Mouse (Mus musculus) lung, embryonic 14.5 days (tissue): ENCODE measurements around the gene Nptxr. TPM values are rescaled to one million over a fixed set of nuclear protein-coding genes. Genes with fewer than 3 reads are reported as not detected.

ENCODE experiments used
- ATAC-seq: fragments of 200-750 bp; cut with Nextera tagmentation; 2 replicates; pipeline ENCODE4 v1.8.0; 2017; ENCODE audit warnings: mild to moderate bottlenecking, moderate TSS enrichment, moderate library complexity; ENCODE audit not compliant: insufficient read depth
- DNase-seq: peaks from one replicate; pipeline ENCODE4 v3.0.0-alpha.2; 2015
- H3K27ac ChIP-seq: fragments of 300-500 bp; sonication (generic); 2 replicates; pipeline ENCODE4 v1.5.1; 2014; ENCODE audit warnings: low read depth, mild to moderate bottlenecking, moderate library complexity
- H3K27me3 ChIP-seq: fragments of 300-500 bp; sonication (generic); 2 replicates; pipeline ENCODE4 v1.6.1; 2014; ENCODE audit warnings: low read length, control low read depth; ENCODE audit not compliant: insufficient read depth
- H3K36me3 ChIP-seq: fragments of 300-500 bp; sonication (generic); 2 replicates; pipeline ENCODE4 v1.6.1; 2014; ENCODE audit warnings: control low read depth; ENCODE audit not compliant: insufficient read depth
- H3K4me1 ChIP-seq: fragments of 300-500 bp; sonication (generic); 2 replicates; pipeline ENCODE4 v1.6.1; 2014; ENCODE audit warnings: antibody characterized with exemption, control low read depth; ENCODE audit not compliant: insufficient read depth
- H3K4me2 ChIP-seq: fragments of 300-500 bp; sonication (generic); 2 replicates; pipeline ENCODE4 v1.6.1; 2014; ENCODE audit warnings: mild to moderate bottlenecking
- H3K4me3 ChIP-seq: fragments of 300-500 bp; sonication (generic); 2 replicates; pipeline ENCODE4 v1.5.1; 2014; ENCODE audit warnings: low read depth, low read length
- H3K9ac ChIP-seq: fragments of 300-500 bp; sonication (generic); 2 replicates; pipeline ENCODE4 v1.6.1; 2014
- H3K9me3 ChIP-seq: fragments of 300-500 bp; sonication (generic); 2 replicates; pipeline ENCODE4 v1.6.1; 2016; ENCODE audit warnings: low read depth, low read length, control low read depth
- CTCF ChIP-seq: IDR thresholded peaks from 2 replicates; pipeline ENCODE4 v1.5.1; 2016; ENCODE audit warnings: antibody characterized with exemption, low read depth
- WGBS: fragments of 180-500 bp; shearing (Covaris S2); extraction: QIAGEN DNeasy Blood & Tissue Kit; methylation state at CpG from one replicate; pipeline ENCODE4 v1.1.7; 2014; 5-methylcytosine and 5-hydroxymethylcytosine counted together
- polyA plus RNA-seq: library from polyadenylated mRNA; unstranded; fragments of >200 nt; fragmentation: Nextera tagmentation; extraction: Ambion mirVana; gene quantifications from 2 replicates; pipeline ENCODE4 v1.2.1, GENCODE M21; 2014

The Nptxr gene
- polyA plus RNA-seq, 1 experiment from 2014 or later = 2.0 TPM

- no peak overlapping the region for H3K27ac ChIP-seq
- no peak overlapping the region for H3K4me2 ChIP-seq
- 84% methylated on average over 11 of the region's 11 CpGs for WGBS
- no peaks in the 10 kb centered on the region for H3K4me1 ChIP-seq
- DNase-seq = no peak
- H3K9ac ChIP-seq = no peak overlapping the region
- no peak overlapping the region for H3K4me3 ChIP-seq
- TF ChIP-seq CTCF = no peak
- no peaks in the 10 kb centered on the region for H3K9me3 ChIP-seq
- H3K36me3 ChIP-seq = peaks cover 71% of the 10 kb centered on the region
- ATAC-seq = no peak
- H3K27me3 ChIP-seq = no peaks in the 10 kb centered on the region
Observed at GRCm38 (mm10) chr15:79827778-79828210, 23.2 kb upstream of the Nptxr start.

- Histone ChIP-seq H3K27me3 (no peaks in the 10 kb centered on the region), H3K9ac (no peak overlapping the region), H3K9me3 (no peaks in the 10 kb centered on the region), H3K4me3 (no peak overlapping the region), H3K4me2 (no peak overlapping the region), H3K36me3 (peaks cover 70% of the 10 kb centered on the region), H3K4me1 (no peaks in the 10 kb centered on the region), H3K27ac (no peak overlapping the region)
- 86% methylated on average over 14 of the region's 14 CpGs for WGBS
- ATAC-seq (no peak), DNase-seq (no peak)
- no peak for TF ChIP-seq CTCF
Observed at GRCm38 (mm10) chr15:79827061-79827777, 22.7 kb upstream of the Nptxr start.

- Histone ChIP-seq H3K4me2 (no peak overlapping the region), H3K9ac (no peak overlapping the region), H3K9me3 (no peaks in the 10 kb centered on the region), H3K36me3 (peaks cover 62% of the 10 kb centered on the region), H3K27me3 (no peaks in the 10 kb centered on the region), H3K4me3 (no peak overlapping the region), H3K27ac (no peak overlapping the region), H3K4me1 (no peaks in the 10 kb centered on the region)
- DNase-seq = no peak
- TF ChIP-seq CTCF = no peak
- 78% methylated on average over 9 of the region's 9 CpGs for WGBS
- ATAC-seq = no peak
Observed at GRCm38 (mm10) chr15:79826221-79826935, 21.8 kb upstream of the Nptxr start.

- Histone ChIP-seq H3K4me2 (no peak overlapping the region), H3K27ac (no peak overlapping the region), H3K4me1 (no peaks in the 10 kb centered on the region), H3K27me3 (no peaks in the 10 kb centered on the region), H3K36me3 (peaks cover 60% of the 10 kb centered on the region), H3K4me3 (no peak overlapping the region), H3K9ac (no peak overlapping the region), H3K9me3 (no peaks in the 10 kb centered on the region)
- ATAC-seq (no peak), DNase-seq (peak; percentile 56)
- 59% methylated on average over 14 of the region's 14 CpGs for WGBS
- TF ChIP-seq CTCF = peak; percentile 70
Observed at GRCm38 (mm10) chr15:79825146-79825825, 20.7 kb upstream of the Nptxr start.

GRCm38 (mm10) chr15:79823588-79824280, 19.2 kb upstream of the Nptxr start:
- no peak overlapping the region for H3K27ac ChIP-seq
- DNase-seq (peak; percentile 74), ATAC-seq (no peak)
- TF ChIP-seq CTCF = no peak
- H3K27me3 ChIP-seq = no peaks in the 10 kb centered on the region
- no peak overlapping the region for H3K4me2 ChIP-seq
- WGBS = 61% methylated on average over 19 of the region's 19 CpGs
- H3K4me1 ChIP-seq = no peaks in the 10 kb centered on the region
- H3K4me3 ChIP-seq = no peak overlapping the region
- H3K9me3 ChIP-seq = no peaks in the 10 kb centered on the region
- H3K36me3 ChIP-seq = peaks cover 53% of the 10 kb centered on the region
- H3K9ac ChIP-seq = no peak overlapping the region

- peak; percentile 12; the same call in 1 of the 2 replicates for ATAC-seq
- Histone ChIP-seq H3K36me3 (peaks cover 41% of the 10 kb centered on the region), H3K9ac (no peak overlapping the region), H3K4me1 (no peaks in the 10 kb centered on the region), H3K27me3 (no peaks in the 10 kb centered on the region), H3K27ac (no peak overlapping the region), H3K4me2 (no peak overlapping the region), H3K4me3 (no peak overlapping the region), H3K9me3 (no peaks in the 10 kb centered on the region)
- DNase-seq = peak; percentile 57
- no peak for TF ChIP-seq CTCF
- WGBS = 55% methylated on average over 13 of the region's 13 CpGs
Observed at GRCm38 (mm10) chr15:79822265-79823199, 18.0 kb upstream of the Nptxr start.
